Mouse (Mus musculus) bone marrow, adult 2 months (tissue): Measurements from ENCODE around the gene Dlec1.

Source experiments
- CTCF ChIP-seq: fragments of 200-500 bp; IDR thresholded peaks from 2 replicates; pipeline ENCODE4 v1.5.1; 2011; ENCODE audit warnings: low read length, control low read depth; ENCODE audit not compliant: control insufficient read depth, insufficient read depth
- POLR2A ChIP-seq: fragments of 200-500 bp; IDR thresholded peaks from 2 replicates; pipeline ENCODE4 v1.6.1; 2011; ENCODE audit warnings: low read depth, mild to moderate bottlenecking, control low read depth, low read length, borderline replicate concordance; ENCODE audit not compliant: control insufficient read depth

GRCm38 (mm10) chr9:119107566-119107965 lies 5.3 kb downstream of the Dlec1 start:
- peak; percentile 48 for TF ChIP-seq CTCF
- TF ChIP-seq POLR2A = no peak
